Mouse (Mus musculus): ENCODE results near the gene Fam136a. TPM values are rescaled to one million over a fixed set of nuclear protein-coding genes. Genes with fewer than 3 reads are reported as not detected.
"Not testable (repeated sequence)": the region's sequence is repeated elsewhere in the genome, so short reads cannot be mapped to it uniquely, and the experiment has no call there.

The Fam136a gene
- polyA plus RNA-seq, 1 experiment from 2014 or later = 111 TPM

DNA sequence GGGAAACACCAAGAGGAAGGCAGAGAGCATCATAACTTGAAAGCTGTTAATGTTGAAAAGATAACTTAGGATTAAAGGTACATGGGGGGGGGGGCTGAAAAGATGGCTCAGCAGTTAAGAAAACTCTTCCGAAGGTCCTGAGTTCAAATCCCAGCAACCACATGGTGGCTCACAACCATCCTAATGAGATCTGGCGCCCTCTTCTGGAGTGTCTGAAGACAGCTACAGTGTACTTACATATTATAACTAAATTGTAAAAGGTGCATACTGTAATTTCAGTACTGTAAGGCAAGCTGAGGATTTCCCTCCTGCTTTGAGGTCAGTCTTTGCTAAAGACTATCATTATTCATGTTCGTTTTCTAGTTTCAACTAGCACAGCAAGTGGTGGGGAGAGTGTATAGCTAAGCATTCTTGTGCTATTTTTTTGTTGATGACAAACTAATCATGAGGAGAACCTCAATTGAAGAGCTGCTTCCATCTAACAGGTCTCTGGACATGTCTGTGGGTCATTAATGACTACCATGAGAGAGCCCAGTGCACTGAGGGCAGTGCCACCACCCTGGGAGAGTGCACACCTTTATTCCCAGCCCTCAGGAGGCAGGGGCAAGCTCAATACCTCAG, 4.8 kb downstream of the Fam136a start:
- H3K27ac ChIP-seq = 0 out of 2 replicates have a peak overlapping the region, but pooled peaks have one; percentile 87
- H3K27me3 ChIP-seq = no peaks in the 10 kb centered on the region
- peak overlapping the region; percentile 44; the same call in 1 of the 2 replicates for H3K9ac ChIP-seq
- WGBS = 59% methylated on average over 3 of the region's 3 CpGs
- peaks cover 21% of the 10 kb centered on the region for H3K4me1 ChIP-seq
- H3K4me3 ChIP-seq = peak overlapping the region; percentile 86; the same call in 1 of the 2 replicates
- peak overlapping the region; percentile 64 for H3K4me2 ChIP-seq
- H3K9me3 ChIP-seq = no peaks in the 10 kb centered on the region
- no peak for ATAC-seq (ENCODE audit: borderline replicate concordance, extremely low read depth, low FRiP score, low TSS enrichment)
- peaks cover 16% of the 10 kb centered on the region; the same call in 1 of the 2 replicates for H3K36me3 ChIP-seq

DNA sequence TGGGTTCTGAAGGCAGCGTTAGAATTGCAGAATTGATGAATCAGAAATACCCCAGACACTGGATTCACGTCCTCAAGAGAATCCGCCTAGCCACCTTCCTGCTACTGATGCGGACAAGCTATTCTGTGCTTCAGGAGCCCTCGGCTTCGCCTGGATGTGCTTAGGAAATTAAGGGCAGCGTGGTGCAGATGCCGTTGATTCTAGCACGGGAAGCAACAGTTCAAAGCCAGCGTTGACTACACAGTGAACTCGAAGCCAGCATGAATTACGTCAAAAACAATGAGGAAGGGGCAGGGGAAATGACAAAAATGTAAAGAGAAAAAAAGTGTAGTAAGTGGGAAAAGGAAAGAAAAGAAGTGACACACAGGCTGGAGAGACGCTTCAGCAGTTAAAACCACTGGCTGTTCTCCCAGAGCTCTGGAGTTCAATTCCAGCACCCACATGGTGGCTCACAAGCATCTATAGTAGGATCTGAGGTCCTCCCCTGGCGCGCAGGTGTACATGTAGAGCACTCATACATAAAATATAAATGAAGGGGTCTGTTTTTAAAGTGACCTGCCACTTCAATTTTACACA, 5.4 kb downstream of the Fam136a start, which contains the start of gene Snrpg:
Gene Snrpg, plus strand, starts transcription at position 541 of the 576 bp plus-strand sequence.
- peak within 1 kb of the TSS; percentile 87 for H3K27ac ChIP-seq
- ATAC-seq (ENCODE audit: borderline replicate concordance, extremely low read depth, low FRiP score, low TSS enrichment) = no peak; the same call in 1 of the 2 replicates
- H3K9ac ChIP-seq = peak within 1 kb of the TSS; percentile 91
- peaks cover 16% of the 10 kb centered on the region for H3K36me3 ChIP-seq
- peak within 1 kb of the TSS; percentile 64 for H3K4me2 ChIP-seq
- H3K9me3 ChIP-seq = no peaks in the 10 kb centered on the region
- peak within 1 kb of the TSS; percentile 86 for H3K4me3 ChIP-seq
- H3K27me3 ChIP-seq = no peaks in the 10 kb centered on the region
- peaks cover 21% of the 10 kb centered on the region for H3K4me1 ChIP-seq
- WGBS = 13% methylated on average over 15 of the region's 15 CpGs

DNA sequence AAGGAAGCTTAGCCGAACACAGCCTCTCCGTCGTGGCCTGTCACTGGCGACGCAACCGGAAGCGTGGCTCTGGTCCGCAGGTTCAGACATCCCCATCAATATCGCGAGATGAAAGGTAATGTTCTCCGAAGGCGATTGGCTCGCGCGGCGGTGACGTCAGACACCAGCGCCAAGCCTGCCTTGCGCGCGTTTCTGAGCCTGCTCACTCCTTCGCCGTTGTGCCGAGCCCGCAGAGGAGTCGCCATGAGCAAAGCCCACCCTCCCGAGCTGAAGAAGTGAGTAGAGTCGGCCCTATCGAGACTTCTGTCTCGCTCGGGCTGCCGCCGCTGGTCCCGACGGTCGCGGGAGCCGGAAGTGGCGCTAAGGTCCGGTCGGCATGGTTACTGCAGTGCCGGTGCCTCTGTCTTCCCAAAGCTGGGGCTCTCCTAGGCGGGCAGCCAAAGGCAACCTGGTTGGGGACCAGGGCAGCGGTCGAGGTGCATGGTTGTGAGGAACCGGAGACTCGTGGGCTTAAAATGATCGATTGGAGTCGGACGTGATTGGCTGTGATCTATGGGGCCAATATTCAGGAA, 6.0 kb downstream of the Fam136a start:
- Histone ChIP-seq H3K4me2 (peak overlapping the region; percentile 64), H3K9ac (peak overlapping the region; percentile 91), H3K4me1 (peaks cover 18% of the 10 kb centered on the region), H3K36me3 (peaks cover 21% of the 10 kb centered on the region), H3K4me3 (peak overlapping the region; percentile 86), H3K9me3 (no peaks in the 10 kb centered on the region), H3K27me3 (no peaks in the 10 kb centered on the region), H3K27ac (peak overlapping the region; percentile 87)
- ATAC-seq (ENCODE audit: borderline replicate concordance, extremely low read depth, low FRiP score, low TSS enrichment) = peak; percentile 97
- WGBS = under 1% methylated on average over 50 of the region's 50 CpGs

DNA sequence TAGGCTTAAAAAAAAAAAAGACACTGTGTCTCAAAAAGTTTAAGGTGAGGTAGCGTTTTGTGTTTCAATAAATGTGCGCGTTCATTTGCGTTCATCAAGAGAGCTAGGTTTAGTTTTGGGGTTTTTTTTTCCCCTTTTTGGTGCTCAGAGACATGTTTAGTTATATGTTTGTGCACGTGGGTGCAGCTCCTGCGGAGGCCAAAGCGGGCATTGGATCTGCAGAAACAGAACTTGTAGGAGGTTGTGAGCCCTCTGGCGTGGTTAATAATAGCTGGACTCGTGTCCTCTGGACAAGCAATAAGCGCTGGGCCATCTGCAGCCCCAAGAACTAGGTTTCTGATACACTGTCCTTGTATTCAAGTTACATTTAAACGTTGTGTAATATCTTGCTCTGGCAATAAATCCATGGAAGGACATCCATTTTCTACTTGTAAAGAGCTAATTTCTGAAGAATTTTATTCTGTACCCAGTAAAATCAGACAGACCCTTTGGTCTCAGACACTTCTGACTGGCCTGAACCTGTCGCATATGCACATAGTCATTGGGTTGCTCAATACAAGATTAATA, 6.6 kb downstream of the Fam136a start:
- Histone ChIP-seq H3K4me3 (peak overlapping the region; percentile 86), H3K27ac (no peak overlapping the region), H3K36me3 (peaks cover 26% of the 10 kb centered on the region), H3K9me3 (no peaks in the 10 kb centered on the region), H3K9ac (peak overlapping the region; percentile 91), H3K27me3 (no peaks in the 10 kb centered on the region), H3K4me2 (peak overlapping the region; percentile 64), H3K4me1 (peaks cover 14% of the 10 kb centered on the region)
- 3% methylated on average over 12 of the region's 12 CpGs for WGBS
- ATAC-seq (ENCODE audit: borderline replicate concordance, extremely low read depth, low FRiP score, low TSS enrichment) = no peak

DNA sequence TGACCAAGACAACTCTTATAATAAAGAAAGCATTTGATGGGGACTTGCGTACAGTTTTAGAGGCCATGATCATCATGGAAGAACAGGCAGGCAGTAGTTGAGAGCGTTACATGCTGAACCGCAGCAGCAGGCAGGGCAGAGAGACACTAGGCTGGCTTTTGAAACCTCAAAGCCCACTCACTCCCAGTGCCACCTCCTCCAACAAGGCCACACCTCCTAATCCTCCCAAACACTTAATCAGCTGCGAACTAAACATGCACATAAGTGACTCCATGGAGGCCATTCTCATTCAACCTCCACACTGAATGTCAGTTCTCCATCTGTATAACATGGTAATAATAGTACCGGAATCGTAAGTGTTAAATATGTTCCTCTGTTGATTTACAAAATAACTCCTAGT, 8.1 kb downstream of the Fam136a start:
- peaks cover 35% of the 10 kb centered on the region for H3K36me3 ChIP-seq
- no peak overlapping the region for H3K4me3 ChIP-seq
- no peak for ATAC-seq (ENCODE audit: borderline replicate concordance, extremely low read depth, low FRiP score, low TSS enrichment)
- no peaks in the 10 kb centered on the region for H3K9me3 ChIP-seq
- whole genome bisulfite sequencing = 89% methylated on average over 6 of the region's 6 CpGs
- H3K4me2 ChIP-seq = no peak overlapping the region
- H3K4me1 ChIP-seq = peaks cover 14% of the 10 kb centered on the region
- H3K27ac ChIP-seq = no peak overlapping the region
- H3K9ac ChIP-seq = no peak overlapping the region
- H3K27me3 ChIP-seq = no peaks in the 10 kb centered on the region

DNA sequence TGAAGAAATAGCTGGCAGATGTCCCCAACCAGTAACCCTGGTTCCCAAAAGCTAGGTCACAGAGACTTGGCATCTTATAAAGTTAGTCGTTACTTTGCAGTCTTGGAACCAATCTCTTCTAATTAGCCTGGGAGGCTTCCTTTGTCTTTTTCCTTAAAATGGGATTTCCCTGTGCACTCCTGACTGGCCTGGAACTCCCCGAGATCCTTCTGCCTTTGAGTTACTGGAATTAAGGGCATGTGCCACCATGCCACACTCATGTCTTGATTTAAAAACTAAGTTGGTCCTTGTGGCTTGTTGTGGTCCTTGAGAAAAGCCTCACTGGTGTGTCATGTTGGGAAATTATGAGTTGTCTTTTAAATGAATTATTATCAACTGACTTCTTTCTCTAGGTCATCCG, 12.9 kb downstream of the Fam136a start:
- Histone ChIP-seq H3K4me3 (no peak overlapping the region), H3K27me3 (no peaks in the 10 kb centered on the region), H3K4me1 (no peaks in the 10 kb centered on the region), H3K4me2 (no peak overlapping the region), H3K27ac (no peak overlapping the region), H3K36me3 (peaks cover 33% of the 10 kb centered on the region), H3K9me3 (no peaks in the 10 kb centered on the region), H3K9ac (no peak overlapping the region)
- ATAC-seq (ENCODE audit: borderline replicate concordance, extremely low read depth, low FRiP score, low TSS enrichment) = no peak
- 87% methylated on average over 3 of the region's 3 CpGs for WGBS

DNA sequence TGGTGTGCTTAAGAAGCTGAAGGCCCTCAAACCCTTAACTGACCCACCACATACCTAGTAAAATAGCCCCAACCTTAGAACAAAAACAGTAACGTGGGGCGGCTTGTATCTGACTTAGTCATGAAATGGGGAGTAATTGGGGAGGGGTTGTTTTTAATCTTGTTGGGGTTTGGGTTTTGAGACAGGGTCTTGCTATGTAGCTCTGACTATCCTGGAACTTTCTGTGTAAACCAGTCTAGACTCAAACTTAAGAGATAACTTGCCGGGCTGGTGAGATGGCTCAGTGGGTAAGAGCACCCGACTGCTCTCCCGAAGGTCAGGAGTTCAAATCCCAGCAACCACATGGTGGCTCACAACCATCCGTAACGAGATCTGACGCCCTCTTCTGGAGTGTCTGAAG, 14.7 kb downstream of the Fam136a start:
- ATAC-seq (ENCODE audit: borderline replicate concordance, extremely low read depth, low FRiP score, low TSS enrichment); H3K27me3 ChIP-seq; H3K9me3 ChIP-seq; H3K27ac ChIP-seq; H3K4me3 ChIP-seq; H3K4me2 ChIP-seq; H3K4me1 ChIP-seq; H3K9ac ChIP-seq: not testable (repeated sequence)
- H3K36me3 ChIP-seq = peaks cover 33% of the 10 kb centered on the region
- WGBS = 77% methylated on average over 8 of the region's 8 CpGs

DNA sequence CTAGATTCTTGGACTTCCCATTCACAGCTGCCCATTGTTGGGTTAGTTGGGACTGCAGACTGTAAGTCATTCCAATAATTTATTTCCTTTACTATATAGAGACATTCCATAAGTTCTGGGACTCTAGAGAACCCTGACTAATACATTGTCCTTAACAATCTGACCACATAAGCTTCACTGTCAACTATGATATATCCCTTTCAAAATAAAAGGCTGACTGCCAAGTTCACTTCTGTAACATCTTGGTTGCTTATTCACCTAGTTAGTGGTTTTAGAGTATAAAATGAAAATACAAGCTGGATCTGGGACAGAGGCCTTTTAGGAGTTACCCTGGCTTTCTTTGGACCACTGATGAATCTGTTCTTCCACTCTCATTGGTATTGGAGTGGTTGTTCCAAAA, 17.1 kb downstream of the Fam136a start:
- no peak overlapping the region for H3K27ac ChIP-seq
- no peaks in the 10 kb centered on the region for H3K4me1 ChIP-seq
- H3K4me3 ChIP-seq = no peak overlapping the region
- H3K36me3 ChIP-seq = peaks cover 28% of the 10 kb centered on the region
- no peak overlapping the region for H3K9ac ChIP-seq
- H3K4me2 ChIP-seq = no peak overlapping the region
- no peaks in the 10 kb centered on the region for H3K9me3 ChIP-seq
- no peak for ATAC-seq (ENCODE audit: borderline replicate concordance, extremely low read depth, low FRiP score, low TSS enrichment)
- no peaks in the 10 kb centered on the region for H3K27me3 ChIP-seq

DNA sequence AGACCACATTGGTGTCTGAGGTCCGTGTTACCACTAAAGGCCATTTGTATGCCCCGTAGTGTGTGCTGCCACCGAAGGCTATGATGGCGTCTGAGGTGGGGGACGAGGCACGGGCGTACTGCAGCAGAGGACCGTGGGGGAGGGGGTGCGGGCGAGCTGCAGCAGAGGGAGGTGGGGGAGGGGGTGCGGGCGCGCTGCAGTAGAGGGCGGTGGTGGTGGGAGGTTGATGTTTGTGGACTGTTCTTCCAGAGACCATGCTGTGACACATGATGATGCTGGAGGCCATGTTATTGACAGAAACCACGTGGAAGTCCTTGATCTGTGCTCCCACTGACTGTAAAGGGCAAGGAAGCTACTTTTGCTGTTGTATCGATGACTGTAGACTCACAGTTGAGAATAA, 17.9 kb downstream of the Fam136a start:
- Histone ChIP-seq H3K27ac (no peak overlapping the region), H3K4me3 (no peak overlapping the region), H3K4me1 (no peaks in the 10 kb centered on the region), H3K9me3 (no peaks in the 10 kb centered on the region), H3K9ac (no peak overlapping the region), H3K36me3 (peaks cover 28% of the 10 kb centered on the region), H3K27me3 (no peaks in the 10 kb centered on the region), H3K4me2 (no peak overlapping the region)
- 32% methylated on average over 16 of the region's 16 CpGs for WGBS
- no peak for ATAC-seq (ENCODE audit: borderline replicate concordance, extremely low read depth, low FRiP score, low TSS enrichment)

DNA sequence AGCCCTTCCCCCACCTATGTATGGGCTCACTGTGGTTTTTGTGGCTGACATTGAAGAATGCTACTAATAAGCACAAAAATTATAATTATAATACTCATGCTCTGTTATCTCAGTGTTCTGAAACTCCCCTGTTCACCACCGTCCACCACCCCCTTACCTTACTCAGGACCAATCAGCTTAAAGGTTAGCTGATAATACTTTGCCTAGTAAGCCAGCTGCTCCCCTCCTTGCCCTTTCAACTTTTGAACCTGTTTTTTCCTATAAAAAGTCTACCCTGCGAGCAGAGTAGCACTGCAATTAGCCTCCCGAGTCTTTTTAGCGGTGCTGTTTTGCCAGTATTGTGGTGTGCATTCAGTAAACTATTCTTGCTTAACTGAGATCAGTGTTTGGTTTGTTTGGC, 19.2 kb downstream of the Fam136a start:
- no peak overlapping the region for H3K4me3 ChIP-seq
- H3K4me1 ChIP-seq = no peaks in the 10 kb centered on the region
- H3K4me2 ChIP-seq = no peak overlapping the region
- H3K27ac ChIP-seq = no peak overlapping the region
- 51% methylated on average over 4 of the region's 4 CpGs for WGBS
- H3K9ac ChIP-seq = no peak overlapping the region
- ATAC-seq (ENCODE audit: borderline replicate concordance, extremely low read depth, low FRiP score, low TSS enrichment) = no peak
- H3K27me3 ChIP-seq = no peaks in the 10 kb centered on the region
- H3K9me3 ChIP-seq = no peaks in the 10 kb centered on the region
- H3K36me3 ChIP-seq = peaks cover 31% of the 10 kb centered on the region

DNA sequence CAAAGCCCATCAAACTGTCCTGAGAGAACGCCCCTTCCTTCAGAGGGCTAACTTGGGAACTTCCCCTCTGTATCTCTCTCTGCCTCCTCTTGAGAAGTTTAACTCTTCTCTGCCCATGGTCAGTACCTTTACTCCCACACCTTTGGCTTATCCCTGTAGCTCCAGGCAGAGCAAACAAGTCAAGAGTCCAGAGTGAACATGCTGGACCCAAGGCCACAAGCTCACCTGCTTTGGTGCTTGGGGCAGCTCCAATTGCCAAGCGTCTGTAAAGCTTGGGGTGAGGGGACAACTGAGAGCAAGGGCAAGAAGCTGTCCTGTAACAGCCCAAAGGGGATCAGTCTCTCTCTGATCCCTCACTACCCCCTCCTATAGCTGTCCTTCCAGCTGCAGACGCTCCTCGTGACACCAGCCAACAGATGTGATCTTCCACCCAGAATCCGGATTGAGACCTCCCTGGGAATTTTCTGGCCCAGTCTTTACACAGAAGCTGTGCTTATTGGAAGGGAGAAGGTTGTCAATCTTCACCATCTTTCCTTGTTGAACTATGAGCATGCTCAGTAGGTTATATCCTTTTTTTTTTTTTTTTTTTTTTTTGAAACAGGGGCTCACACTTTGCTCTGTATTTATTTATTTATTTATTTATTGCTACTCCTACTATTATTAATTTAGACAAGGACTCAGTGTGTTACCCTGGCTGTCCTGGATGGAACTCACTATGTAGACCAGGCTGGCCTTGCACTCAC, 20.1 kb downstream of the Fam136a start:
- H3K27ac ChIP-seq = no peak overlapping the region
- peaks cover 40% of the 10 kb centered on the region for H3K36me3 ChIP-seq
- H3K27me3 ChIP-seq = no peaks in the 10 kb centered on the region
- 59% methylated on average over 5 of the region's 5 CpGs for WGBS
- no peak overlapping the region for H3K4me3 ChIP-seq
- H3K9me3 ChIP-seq = no peaks in the 10 kb centered on the region
- H3K9ac ChIP-seq = no peak overlapping the region
- no peak for ATAC-seq (ENCODE audit: borderline replicate concordance, extremely low read depth, low FRiP score, low TSS enrichment)
- no peak overlapping the region for H3K4me2 ChIP-seq
- no peaks in the 10 kb centered on the region for H3K4me1 ChIP-seq

Measured in lung, embryonic 15.5 days (tissue).